Mouse (Mus musculus) heart, embryonic 11.5 days (tissue): ENCODE data around the gene Idh3b. TPM values are rescaled to one million over a fixed set of nuclear protein-coding genes. Genes with fewer than 3 reads are reported as not detected.

Source experiments
- ATAC-seq: fragments of 200-750 bp; cut with Nextera tagmentation; replicated peaks from 2 replicates; pipeline ENCODE4 v1.8.0; 2017; ENCODE audit warnings: moderate library complexity; ENCODE audit not compliant: insufficient number of reproducible peaks, low FRiP score, low TSS enrichment
- H3K27ac ChIP-seq: fragments of 300-500 bp; sonication (generic); 2 replicates; pipeline ENCODE4 v1.5.1; 2014; ENCODE audit warnings: mild to moderate bottlenecking, low read depth, low read length
- H3K27me3 ChIP-seq: fragments of 300-500 bp; sonication (generic); 2 replicates; pipeline ENCODE4 v1.6.1; 2014; ENCODE audit warnings: mild to moderate bottlenecking, low read length, mixed read lengths; ENCODE audit not compliant: control insufficient read depth, insufficient read depth
- H3K36me3 ChIP-seq: fragments of 300-500 bp; sonication (generic); 2 replicates; pipeline ENCODE4 v1.6.1; 2014; ENCODE audit warnings: mild to moderate bottlenecking, low read length, moderate library complexity, mixed read lengths; ENCODE audit not compliant: control insufficient read depth, insufficient read depth
- H3K4me1 ChIP-seq: fragments of 300-500 bp; sonication (generic); 2 replicates; pipeline ENCODE4 v1.6.1; 2014; ENCODE audit warnings: low read length; ENCODE audit not compliant: control insufficient read depth, insufficient read depth
- H3K4me2 ChIP-seq: fragments of 300-500 bp; sonication (generic); 2 replicates; pipeline ENCODE4 v1.6.1; 2014; ENCODE audit warnings: mild to moderate bottlenecking, moderate library complexity
- H3K4me3 ChIP-seq: fragments of 300-500 bp; sonication (generic); 2 replicates; pipeline ENCODE4 v1.5.1; 2014; ENCODE audit warnings: low read depth, low read length
- H3K9ac ChIP-seq: fragments of 300-500 bp; sonication (generic); 2 replicates; pipeline ENCODE4 v1.6.1; 2014; ENCODE audit warnings: mild to moderate bottlenecking, low read depth, low read length, moderate library complexity
- H3K9me3 ChIP-seq: fragments of 300-500 bp; sonication (generic); replicated peaks from 2 replicates; pipeline ENCODE4 v1.6.1; 2016; ENCODE audit warnings: low read length; ENCODE audit not compliant: control insufficient read depth
- WGBS: fragments of 180-500 bp; shearing (Covaris S2); extraction: QIAGEN DNeasy Blood & Tissue Kit; methylation state at CpG from one replicate; pipeline ENCODE4 v1.1.7; 2014; ENCODE audit not compliant: insufficient replicate concordance; 5-methylcytosine and 5-hydroxymethylcytosine counted together
- polyA plus RNA-seq: library from polyadenylated mRNA; unstranded; fragments of >200 nt; fragmentation: Nextera tagmentation; extraction: Ambion mirVana; gene quantifications from 2 replicates; pipeline ENCODE4 v1.2.1, GENCODE M21; 2014

Gene Idh3b
- 234 and 249 TPM in 2 replicates for polyA plus RNA-seq

DNA sequence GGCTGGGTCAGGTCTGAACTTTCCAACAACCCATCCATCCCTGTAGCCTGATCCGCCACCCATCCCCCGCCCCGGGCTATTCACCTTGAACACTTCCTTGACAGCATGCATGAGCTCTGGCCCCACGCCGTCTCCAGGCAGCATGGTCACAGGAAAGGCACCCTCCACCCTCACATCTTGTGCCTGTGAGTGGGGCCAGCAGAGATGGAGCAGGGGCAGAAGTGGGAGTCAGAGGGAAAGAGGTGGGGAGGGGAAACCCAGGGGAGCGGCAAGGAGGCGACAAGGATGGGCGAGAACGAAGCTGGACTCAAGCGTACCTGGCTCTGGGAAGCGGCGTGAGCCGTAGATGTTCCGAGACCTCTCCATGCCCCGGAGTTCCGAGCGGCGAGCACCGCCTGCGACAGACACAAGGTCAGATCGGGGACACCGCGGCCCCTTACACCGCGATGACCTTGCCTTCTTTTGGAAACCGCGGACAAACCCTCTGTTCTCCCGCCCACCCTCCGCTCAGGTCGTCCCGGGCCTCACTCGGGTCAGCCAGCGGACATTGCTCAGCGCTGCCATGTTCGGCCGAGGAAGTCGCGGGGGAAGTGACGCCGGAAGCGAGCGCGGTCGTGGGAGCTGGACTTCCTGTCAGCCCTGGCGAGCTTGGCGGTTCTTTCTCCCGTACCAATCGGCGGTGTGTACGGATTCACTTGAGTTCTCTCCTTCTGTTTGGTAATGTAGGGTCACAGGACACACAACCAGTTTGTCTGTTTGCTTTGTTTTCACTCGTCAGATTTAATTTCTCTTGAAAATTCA, at the start of gene Idh3b:
TSS of gene Idh3b (minus strand) at position 694 of the 801 bp plus-strand sequence.
- under 1% methylated on average over 51 of the region's 51 CpGs for WGBS

DNA sequence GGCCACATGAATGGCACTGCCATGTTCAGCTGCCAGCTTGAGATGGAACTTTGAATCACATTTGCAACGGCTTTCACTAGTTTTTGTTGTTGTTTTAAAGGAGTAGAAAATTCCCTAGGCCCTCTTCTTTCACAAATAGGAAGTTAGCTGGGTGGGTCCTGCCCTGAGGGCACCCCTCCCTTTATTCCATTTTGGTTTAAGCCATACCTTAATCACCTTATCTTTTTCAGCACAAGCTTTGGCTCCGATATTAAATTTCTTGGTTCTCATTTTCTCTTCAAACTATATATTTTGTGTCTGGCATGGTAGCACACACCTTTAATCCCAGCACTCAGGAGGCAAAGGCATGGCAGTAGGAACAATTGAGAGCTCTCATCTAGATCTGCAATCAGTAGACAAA, 45.2 kb upstream of the Idh3b start:
- Histone ChIP-seq H3K9ac (no peak overlapping the region), H3K4me3 (no peak overlapping the region), H3K27me3 (no peaks in the 10 kb centered on the region), H3K4me2 (no peak overlapping the region), H3K4me1 (no peaks in the 10 kb centered on the region), H3K27ac (no peak overlapping the region), H3K36me3 (no peaks in the 10 kb centered on the region), H3K9me3 (no peaks in the 10 kb centered on the region)
- ATAC-seq: no peak
- 83% methylated on average over 2 of the region's 2 CpGs for WGBS

More for the DNA sequence above, at the start of gene Idh3b:
- Histone ChIP-seq H3K4me1 (peaks cover 5% of the 10 kb centered on the region; the same call in 1 of the 2 replicates), H3K9me3 (no peaks in the 10 kb centered on the region), H3K4me2 (peak within 1 kb of the TSS; percentile 93), H3K36me3 (peaks cover 11% of the 10 kb centered on the region), H3K27ac (peak within 1 kb of the TSS; percentile 89), H3K9ac (peak within 1 kb of the TSS; percentile 93), H3K27me3 (no peaks in the 10 kb centered on the region), H3K4me3 (peak within 1 kb of the TSS; percentile 95)
- ATAC-seq: peak; percentile 78

DNA sequence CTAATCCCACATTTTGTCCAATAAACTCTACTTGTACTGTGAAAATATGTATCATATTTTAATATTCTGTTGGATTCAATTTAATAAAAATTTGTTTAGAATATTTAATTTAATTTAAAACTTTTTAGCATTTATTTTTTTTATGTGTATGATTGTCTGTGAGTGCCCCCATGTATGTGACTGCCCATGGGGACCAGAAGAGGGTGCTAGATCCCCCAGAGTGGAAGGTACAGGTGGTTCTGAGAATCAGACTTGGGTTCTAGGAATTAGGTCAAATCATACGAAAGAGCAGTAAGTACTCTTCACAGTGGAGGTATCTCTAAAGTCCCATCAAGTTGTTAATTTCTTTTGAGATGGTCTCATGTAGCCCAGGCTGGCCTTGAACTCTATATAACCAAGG, 42.7 kb upstream of the Idh3b start:
- Histone ChIP-seq H3K27me3 (no peaks in the 10 kb centered on the region), H3K27ac (no peak overlapping the region), H3K9me3 (no peaks in the 10 kb centered on the region), H3K4me2 (no peak overlapping the region), H3K36me3 (no peaks in the 10 kb centered on the region), H3K4me1 (no peaks in the 10 kb centered on the region), H3K9ac (no peak overlapping the region), H3K4me3 (no peak overlapping the region)
- no peak for ATAC-seq
- 68% methylated on average over 1 of the region's 1 CpGs for WGBS

DNA sequence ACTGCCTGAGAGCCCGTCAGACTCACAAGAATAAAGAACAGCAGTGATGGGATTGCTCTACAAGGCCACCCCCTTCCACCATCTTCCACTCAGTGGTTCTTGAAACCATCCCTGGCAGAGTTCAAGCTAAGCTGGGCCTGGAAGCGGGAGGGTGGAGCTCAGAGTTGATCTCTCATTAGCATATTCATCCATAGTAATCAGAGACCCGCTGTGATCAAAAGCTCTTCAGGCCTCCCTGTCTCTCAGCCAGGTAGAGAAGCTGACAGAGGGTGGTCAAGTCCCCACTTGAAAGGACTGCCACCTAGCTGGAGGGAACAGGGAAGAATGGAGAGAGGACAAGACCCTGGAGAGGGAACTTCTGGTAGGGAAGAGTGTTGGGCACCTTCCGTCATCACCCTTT, 18.7 kb upstream of the Idh3b start:
- H3K9ac ChIP-seq: no peak overlapping the region
- H3K36me3 ChIP-seq: no peaks in the 10 kb centered on the region
- no peak overlapping the region for H3K4me3 ChIP-seq
- H3K9me3 ChIP-seq: no peaks in the 10 kb centered on the region
- H3K4me2 ChIP-seq: no peak overlapping the region
- WGBS: 49% methylated on average over 4 of the region's 4 CpGs
- no peak overlapping the region for H3K27ac ChIP-seq
- no peaks in the 10 kb centered on the region; the same call in 1 of the 2 replicates for H3K27me3 ChIP-seq
- ATAC-seq: no peak
- H3K4me1 ChIP-seq: no peaks in the 10 kb centered on the region

DNA sequence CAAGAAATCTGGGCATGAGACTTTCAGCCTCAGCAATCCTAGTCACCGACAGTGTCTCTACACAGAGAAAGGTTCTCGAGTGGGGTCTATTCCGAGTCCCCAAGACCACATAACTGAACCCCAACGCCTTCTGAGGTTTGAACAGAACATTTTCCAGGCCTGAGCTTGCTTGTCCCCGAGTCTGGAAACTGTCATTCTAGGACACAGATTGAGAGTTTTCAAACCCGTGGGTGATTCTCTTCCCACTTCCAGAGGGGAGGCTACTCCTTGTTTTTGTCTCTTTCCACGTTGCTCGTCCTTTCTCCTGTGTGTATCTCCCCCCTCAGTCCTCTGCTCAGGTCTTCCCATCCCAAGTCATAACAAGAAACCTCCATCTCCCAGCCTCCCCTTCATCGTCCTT, 13.2 kb upstream of the Idh3b start:
- Histone ChIP-seq H3K9ac (no peak overlapping the region), H3K36me3 (no peaks in the 10 kb centered on the region), H3K27ac (no peak overlapping the region), H3K4me3 (no peak overlapping the region), H3K4me1 (peaks cover 26% of the 10 kb centered on the region), H3K4me2 (no peak overlapping the region), H3K9me3 (no peaks in the 10 kb centered on the region), H3K27me3 (peaks cover 40% of the 10 kb centered on the region)
- WGBS: 77% methylated on average over 9 of the region's 9 CpGs
- ATAC-seq: no peak

DNA sequence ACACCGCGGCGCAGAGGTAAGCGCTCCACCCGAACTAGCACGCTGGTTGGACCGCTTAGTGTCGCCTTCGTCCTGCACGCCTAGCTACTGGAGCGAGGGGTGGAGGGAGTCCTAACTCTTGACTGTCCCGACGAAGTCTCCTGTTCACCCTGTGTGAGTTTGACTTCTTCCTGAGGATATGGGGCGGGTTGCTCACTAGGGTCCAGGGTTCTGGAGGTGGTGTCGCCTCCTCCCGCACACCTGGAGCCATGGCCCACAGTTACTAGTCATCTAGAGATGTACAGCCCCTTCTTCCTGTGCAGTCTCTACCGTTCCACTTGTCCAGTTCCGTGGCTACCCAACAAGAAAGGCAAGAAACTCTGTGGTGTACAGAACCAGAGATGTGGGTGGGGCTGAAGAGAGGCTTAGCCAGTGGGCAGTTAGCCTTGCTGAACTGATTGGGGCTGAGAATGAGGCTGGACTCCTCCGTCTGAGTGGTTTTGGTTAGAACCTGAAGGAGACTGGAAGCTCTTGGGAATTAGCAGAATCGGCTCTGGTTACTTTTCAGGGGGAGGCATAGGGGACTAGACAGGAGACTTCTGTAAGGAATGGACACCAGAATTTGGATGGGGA, 11.9 kb upstream of the Idh3b start:
- peaks cover 28% of the 10 kb centered on the region for H3K4me1 ChIP-seq
- H3K4me2 ChIP-seq: peak overlapping the region; percentile 70
- no peaks in the 10 kb centered on the region for H3K9me3 ChIP-seq
- H3K9ac ChIP-seq: peak overlapping the region; percentile 72; the same call in 1 of the 2 replicates
- H3K27me3 ChIP-seq: peaks cover 46% of the 10 kb centered on the region
- ATAC-seq: no peak
- no peaks in the 10 kb centered on the region for H3K36me3 ChIP-seq
- no peak overlapping the region for H3K27ac ChIP-seq
- peak overlapping the region; percentile 76 for H3K4me3 ChIP-seq
- WGBS: 5% methylated on average over 20 of the region's 20 CpGs

DNA sequence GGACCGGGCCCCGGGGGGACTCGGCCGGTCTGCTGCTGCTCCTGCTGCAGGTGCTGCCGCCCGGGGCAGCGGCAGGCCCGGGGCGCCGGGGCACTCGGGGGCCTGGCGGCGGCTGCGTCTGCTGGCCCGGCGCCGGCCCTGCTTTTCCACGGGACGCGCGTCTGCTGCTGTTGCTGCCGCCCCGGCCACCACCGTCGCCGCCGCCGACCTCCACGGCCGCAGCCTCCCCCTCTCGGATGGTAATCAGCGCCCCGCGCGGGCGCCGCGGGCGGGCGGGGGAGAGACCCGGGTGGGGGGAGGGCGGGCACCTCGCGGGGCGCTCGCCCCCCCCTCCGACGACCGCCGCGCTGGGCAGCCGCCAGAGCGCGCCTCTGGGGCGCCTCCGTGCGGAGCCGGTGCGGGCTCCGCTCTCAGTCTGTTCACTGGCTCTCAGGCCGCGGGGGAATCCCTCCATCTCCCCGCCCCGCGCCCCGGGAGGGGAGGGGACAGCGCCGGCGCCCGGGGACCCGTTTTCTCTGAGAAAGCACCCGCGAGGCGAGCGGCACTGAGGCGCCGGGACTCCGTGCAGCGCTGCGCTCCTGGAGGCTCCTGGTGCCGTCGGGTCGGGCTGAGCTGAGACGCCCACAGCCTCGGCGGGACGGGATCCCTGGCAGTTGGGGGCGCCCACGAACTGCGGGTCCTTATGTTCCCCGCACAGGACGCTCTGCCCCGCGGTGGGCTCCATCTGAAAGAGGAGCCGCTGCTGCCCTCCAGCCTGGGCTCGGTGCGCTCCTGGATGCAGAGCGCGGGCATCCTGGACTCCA, 11.2 kb upstream of the Idh3b start:
- Histone ChIP-seq H3K4me3 (peak overlapping the region; percentile 76), H3K9ac (peak overlapping the region; percentile 72), H3K9me3 (no peaks in the 10 kb centered on the region), H3K4me2 (peak overlapping the region; percentile 70), H3K4me1 (peaks cover 28% of the 10 kb centered on the region), H3K27me3 (peaks cover 46% of the 10 kb centered on the region), H3K27ac (0 out of 2 replicates have a peak overlapping the region, but pooled peaks have one; percentile 10), H3K36me3 (no peaks in the 10 kb centered on the region)
- WGBS: under 1% methylated on average over 63 of the region's 99 CpGs
- ATAC-seq: 0 out of 2 replicates have a peak, but pooled peaks have one; percentile 39

DNA sequence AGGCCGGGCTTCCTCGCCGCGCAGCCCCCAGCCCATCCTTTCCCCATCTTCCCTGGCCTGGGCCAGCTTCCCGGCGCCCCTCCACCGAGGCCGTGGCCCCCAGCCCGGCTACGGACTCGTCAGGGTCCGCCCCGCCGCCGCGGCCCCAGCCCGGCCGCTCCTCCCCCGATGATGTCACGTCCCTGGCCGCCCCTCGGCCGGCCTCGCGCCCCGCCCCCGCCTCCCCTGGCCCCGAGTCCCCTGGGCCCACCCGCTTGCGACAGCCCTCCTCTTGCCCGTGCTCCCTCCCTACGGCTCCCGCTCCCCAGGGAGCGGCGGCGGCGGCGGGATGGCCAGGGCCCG, 10.6 kb upstream of the Idh3b start, which contains the start of gene Ebf4:
TSS of gene Ebf4 (plus strand) at position 234 of the 342 bp plus-strand sequence.
- H3K4me1 ChIP-seq: peaks cover 28% of the 10 kb centered on the region
- H3K27ac ChIP-seq: 0 out of 2 replicates have a peak within 1 kb of the TSS, but pooled peaks have one; percentile 10
- under 1% methylated on average over 27 of the region's 39 CpGs for WGBS
- peaks cover 46% of the 10 kb centered on the region for H3K27me3 ChIP-seq
- H3K9ac ChIP-seq: peak within 1 kb of the TSS; percentile 72
- no peaks in the 10 kb centered on the region for H3K36me3 ChIP-seq
- peak within 1 kb of the TSS; percentile 76 for H3K4me3 ChIP-seq
- H3K4me2 ChIP-seq: peak within 1 kb of the TSS; percentile 70
- H3K9me3 ChIP-seq: no peaks in the 10 kb centered on the region
- ATAC-seq: peak; percentile 64
